Mouse (Mus musculus): ENCODE measurements around the gene Bcan. TPM values are rescaled to one million over a fixed set of nuclear protein-coding genes. Genes with fewer than 3 reads are reported as not detected.

The Bcan gene
- polyA plus RNA-seq, 1 experiment from 2014 or later = 96.9 TPM

- Histone ChIP-seq H3K9ac (ENCODE audit: low read depth, low read length) (no peak overlapping the region), H3K27me3 (ENCODE audit: control insufficient read depth, insufficient read depth, low read depth, low read length) (no peaks in the 10 kb centered on the region), H3K4me1 (ENCODE audit: control insufficient read depth, insufficient read depth, low read length) (peaks cover 8% of the 10 kb centered on the region), H3K4me3 (ENCODE audit: low read depth, low read length) (no peak overlapping the region), H3K27ac (ENCODE audit: low read length) (no peak overlapping the region), H3K4me2 (ENCODE audit: low read length) (no peak overlapping the region), H3K9me3 (replicated peaks; ENCODE audit: control insufficient read depth, low read length, poor library complexity, severe bottlenecking) (no peaks in the 10 kb centered on the region), H3K36me3 (ENCODE audit: control insufficient read depth, insufficient read depth, low read length) (no peaks in the 10 kb centered on the region)
- 87% methylated on average over 5 of the region's 5 CpGs for WGBS
- no peak for ATAC-seq
Measured at GRCm38 (mm10) chr3:87979493-87979892, 20.5 kb downstream of the Bcan start.

GRCm38 (mm10) chr3:87974381-87974987, 25.5 kb downstream of the Bcan start:
- H3K27ac ChIP-seq (ENCODE audit: low read length) = peak overlapping the region; percentile 35
- no peaks in the 10 kb centered on the region for H3K9me3 ChIP-seq (replicated peaks; ENCODE audit: control insufficient read depth, low read length, poor library complexity, severe bottlenecking)
- H3K27me3 ChIP-seq (ENCODE audit: control insufficient read depth, insufficient read depth, low read depth, low read length) = peaks cover 3% of the 10 kb centered on the region; the same call in 1 of the 2 replicates
- no peaks in the 10 kb centered on the region for H3K36me3 ChIP-seq (ENCODE audit: control insufficient read depth, insufficient read depth, low read length)
- peaks cover 9% of the 10 kb centered on the region for H3K4me1 ChIP-seq (ENCODE audit: control insufficient read depth, insufficient read depth, low read length)
- no peak overlapping the region for H3K4me3 ChIP-seq (ENCODE audit: low read depth, low read length)
- WGBS = 4% methylated on average over 12 of the region's 12 CpGs
- H3K9ac ChIP-seq (ENCODE audit: low read depth, low read length) = peak overlapping the region; percentile 1; the same call in 1 of the 2 replicates
- ATAC-seq = peak; percentile 36; the same call in 1 of the 2 replicates
- peak overlapping the region; percentile 93 for H3K4me2 ChIP-seq (ENCODE audit: low read length)

DNA sequence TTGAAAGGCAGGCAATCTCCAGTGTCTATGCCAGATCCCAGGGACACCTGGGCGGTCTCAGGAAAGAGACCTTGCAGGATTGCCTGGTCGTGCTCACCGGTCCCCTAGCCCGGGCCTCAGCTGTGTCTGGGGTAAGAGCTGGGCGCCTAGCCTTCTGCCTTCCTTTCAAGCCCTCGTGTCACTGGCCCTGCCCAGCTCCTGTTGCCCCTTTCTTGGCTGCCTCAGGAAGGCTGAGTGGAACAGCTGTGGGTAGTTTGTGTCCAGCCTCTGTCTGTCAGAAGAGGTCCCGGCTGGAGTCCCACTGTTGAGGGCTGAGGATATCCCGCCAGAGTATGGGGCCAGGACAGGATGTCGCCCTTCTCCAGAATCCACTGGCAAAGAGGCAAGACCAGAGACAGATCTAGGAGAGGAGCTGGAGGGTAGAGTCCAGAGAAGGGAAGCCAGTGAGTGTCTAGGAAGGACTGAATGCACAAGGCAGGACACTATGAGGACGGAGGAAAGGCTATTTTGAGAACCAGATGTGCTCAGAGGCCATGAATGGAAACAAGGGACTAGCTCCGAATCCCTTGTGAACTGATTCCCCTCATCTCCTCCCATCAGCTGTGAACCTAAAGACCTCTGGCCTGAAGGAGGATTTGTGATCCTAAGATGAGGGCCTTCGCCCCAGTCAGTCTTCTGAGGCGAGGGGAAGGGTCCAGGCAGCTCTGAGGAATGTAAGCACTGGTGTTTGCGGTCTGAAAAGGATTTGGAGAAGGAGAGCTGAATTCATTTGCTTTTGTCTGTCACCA, 26.2 kb downstream of the Bcan start:
- Histone ChIP-seq H3K4me2 (ENCODE audit: low read length) (peak overlapping the region; percentile 93), H3K27ac (ENCODE audit: low read length) (peak overlapping the region; percentile 35), H3K9me3 (replicated peaks; ENCODE audit: control insufficient read depth, low read length, poor library complexity, severe bottlenecking) (no peaks in the 10 kb centered on the region), H3K4me3 (ENCODE audit: low read depth, low read length) (peak overlapping the region; percentile 58), H3K36me3 (ENCODE audit: control insufficient read depth, insufficient read depth, low read length) (no peaks in the 10 kb centered on the region), H3K9ac (ENCODE audit: low read depth, low read length) (peak overlapping the region; percentile 46), H3K27me3 (ENCODE audit: control insufficient read depth, insufficient read depth, low read depth, low read length) (peaks cover 3% of the 10 kb centered on the region; the same call in 1 of the 2 replicates), H3K4me1 (ENCODE audit: control insufficient read depth, insufficient read depth, low read length) (peaks cover 9% of the 10 kb centered on the region)
- no peak for ATAC-seq
- WGBS = 18% methylated on average over 14 of the region's 14 CpGs

DNA sequence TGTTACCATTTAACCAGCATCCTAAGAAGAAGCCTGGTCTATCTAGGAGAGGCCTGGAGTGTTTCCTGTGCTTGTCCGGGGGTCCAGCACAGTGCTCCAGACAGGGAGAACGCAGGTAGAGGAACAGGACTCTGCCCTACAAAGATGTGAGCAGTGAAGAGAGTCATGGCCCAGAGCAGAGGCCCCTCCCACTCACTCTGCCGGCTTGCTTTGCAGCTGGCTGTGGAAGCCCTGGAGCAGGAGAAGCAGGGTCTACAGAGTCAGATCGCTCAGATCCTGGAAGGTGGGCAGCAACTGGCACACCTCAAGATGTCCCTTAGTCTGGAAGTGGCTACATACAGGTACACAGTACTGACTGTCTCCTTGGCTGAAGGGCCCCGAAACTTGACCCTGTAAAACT, 27.3 kb downstream of the Bcan start:
- Histone ChIP-seq H3K27me3 (ENCODE audit: control insufficient read depth, insufficient read depth, low read depth, low read length) (peaks cover 3% of the 10 kb centered on the region; the same call in 1 of the 2 replicates), H3K9ac (ENCODE audit: low read depth, low read length) (peak overlapping the region; percentile 46), H3K9me3 (replicated peaks; ENCODE audit: control insufficient read depth, low read length, poor library complexity, severe bottlenecking) (no peaks in the 10 kb centered on the region), H3K36me3 (ENCODE audit: control insufficient read depth, insufficient read depth, low read length) (no peaks in the 10 kb centered on the region), H3K4me1 (ENCODE audit: control insufficient read depth, insufficient read depth, low read length) (peaks cover 9% of the 10 kb centered on the region), H3K4me2 (ENCODE audit: low read length) (peak overlapping the region; percentile 93), H3K4me3 (ENCODE audit: low read depth, low read length) (peak overlapping the region; percentile 58), H3K27ac (ENCODE audit: low read length) (peak overlapping the region; percentile 35; the same call in 1 of the 2 replicates)
- 17% methylated on average over 5 of the region's 5 CpGs for WGBS
- ATAC-seq = no peak

- no peaks in the 10 kb centered on the region for H3K9me3 ChIP-seq (replicated peaks; ENCODE audit: control insufficient read depth, low read length, poor library complexity, severe bottlenecking)
- 7% methylated on average over 8 of the region's 8 CpGs for WGBS
- peak overlapping the region; percentile 93 for H3K4me2 ChIP-seq (ENCODE audit: low read length)
- no peak overlapping the region for H3K27ac ChIP-seq (ENCODE audit: low read length)
- ATAC-seq = peak; percentile 27; the same call in 1 of the 2 replicates
- no peaks in the 10 kb centered on the region for H3K36me3 ChIP-seq (ENCODE audit: control insufficient read depth, insufficient read depth, low read length)
- peaks cover 9% of the 10 kb centered on the region for H3K4me1 ChIP-seq (ENCODE audit: control insufficient read depth, insufficient read depth, low read length)
- H3K4me3 ChIP-seq (ENCODE audit: low read depth, low read length) = peak overlapping the region; percentile 58
- peaks cover 3% of the 10 kb centered on the region; the same call in 1 of the 2 replicates for H3K27me3 ChIP-seq (ENCODE audit: control insufficient read depth, insufficient read depth, low read depth, low read length)
- peak overlapping the region; percentile 71 for H3K9ac ChIP-seq (ENCODE audit: low read depth, low read length)
Measured at GRCm38 (mm10) chr3:87972203-87972664, 27.8 kb downstream of the Bcan start.

GRCm38 (mm10) chr3:87971489-87972202, 28.4 kb downstream of the Bcan start:
- Histone ChIP-seq H3K36me3 (ENCODE audit: control insufficient read depth, insufficient read depth, low read length) (no peaks in the 10 kb centered on the region), H3K9me3 (replicated peaks; ENCODE audit: control insufficient read depth, low read length, poor library complexity, severe bottlenecking) (no peaks in the 10 kb centered on the region), H3K27ac (ENCODE audit: low read length) (peak overlapping the region; percentile 18; the same call in 1 of the 2 replicates), H3K4me2 (ENCODE audit: low read length) (peak overlapping the region; percentile 93), H3K4me3 (ENCODE audit: low read depth, low read length) (peak overlapping the region; percentile 58), H3K27me3 (ENCODE audit: control insufficient read depth, insufficient read depth, low read depth, low read length) (peaks cover 3% of the 10 kb centered on the region; the same call in 1 of the 2 replicates), H3K9ac (ENCODE audit: low read depth, low read length) (peak overlapping the region; percentile 71), H3K4me1 (ENCODE audit: control insufficient read depth, insufficient read depth, low read length) (peaks cover 9% of the 10 kb centered on the region)
- under 1% methylated on average over 58 of the region's 60 CpGs for WGBS
- ATAC-seq = peak; percentile 18; the same call in 1 of the 2 replicates

DNA sequence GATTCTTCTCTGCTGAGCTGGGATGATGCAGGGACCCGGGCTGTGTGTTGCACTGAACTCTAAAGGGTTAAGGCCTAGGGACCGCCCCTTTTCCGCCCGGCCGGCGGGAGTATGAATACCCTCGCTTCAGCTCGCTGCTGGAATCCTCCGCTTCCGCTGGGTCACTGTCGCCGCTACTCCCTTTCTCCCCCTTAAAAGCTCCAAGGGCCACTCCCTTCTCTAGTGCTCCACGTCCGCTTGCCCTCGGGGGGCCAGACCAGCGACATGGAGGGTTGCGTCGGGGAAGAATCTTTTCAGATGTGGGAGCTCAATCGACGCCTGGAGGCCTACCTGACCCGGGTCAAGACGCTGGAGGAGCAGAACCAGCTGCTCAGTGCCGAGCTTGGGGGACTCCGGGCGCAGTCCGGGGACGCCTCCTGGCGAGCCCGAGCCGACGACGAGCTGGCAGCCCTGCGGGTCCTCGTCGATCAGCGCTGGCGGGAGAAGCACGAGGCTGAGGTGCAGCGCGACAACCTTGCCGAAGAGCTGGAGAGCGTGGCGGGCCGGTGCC, 29.0 kb downstream of the Bcan start, which contains the start of gene Nes:
Gene Nes (plus strand): TSS at position 140 of the 550 bp plus-strand sequence.
- Histone ChIP-seq H3K9me3 (replicated peaks; ENCODE audit: control insufficient read depth, low read length, poor library complexity, severe bottlenecking) (no peaks in the 10 kb centered on the region), H3K4me3 (ENCODE audit: low read depth, low read length) (peak within 1 kb of the TSS; percentile 58), H3K4me2 (ENCODE audit: low read length) (peak within 1 kb of the TSS; percentile 93), H3K4me1 (ENCODE audit: control insufficient read depth, insufficient read depth, low read length) (peaks cover 9% of the 10 kb centered on the region), H3K36me3 (ENCODE audit: control insufficient read depth, insufficient read depth, low read length) (no peaks in the 10 kb centered on the region), H3K27me3 (ENCODE audit: control insufficient read depth, insufficient read depth, low read depth, low read length) (peaks cover 3% of the 10 kb centered on the region; the same call in 1 of the 2 replicates), H3K9ac (ENCODE audit: low read depth, low read length) (peak within 1 kb of the TSS; percentile 71), H3K27ac (ENCODE audit: low read length) (peak within 1 kb of the TSS; percentile 39)
- under 1% methylated on average over 44 of the region's 44 CpGs for WGBS
- peak; percentile 75 for ATAC-seq

- under 1% methylated on average over 21 of the region's 21 CpGs for WGBS
- H3K9me3 ChIP-seq (replicated peaks; ENCODE audit: control insufficient read depth, low read length, poor library complexity, severe bottlenecking) = no peaks in the 10 kb centered on the region
- peaks cover 3% of the 10 kb centered on the region; the same call in 1 of the 2 replicates for H3K27me3 ChIP-seq (ENCODE audit: control insufficient read depth, insufficient read depth, low read depth, low read length)
- peak; percentile 8; the same call in 1 of the 2 replicates for ATAC-seq
- peak overlapping the region; percentile 93 for H3K4me2 ChIP-seq (ENCODE audit: low read length)
- H3K36me3 ChIP-seq (ENCODE audit: control insufficient read depth, insufficient read depth, low read length) = no peaks in the 10 kb centered on the region
- peak overlapping the region; percentile 39; the same call in 1 of the 2 replicates for H3K27ac ChIP-seq (ENCODE audit: low read length)
- H3K4me3 ChIP-seq (ENCODE audit: low read depth, low read length) = peak overlapping the region; percentile 58
- H3K9ac ChIP-seq (ENCODE audit: low read depth, low read length) = peak overlapping the region; percentile 71
- peaks cover 9% of the 10 kb centered on the region for H3K4me1 ChIP-seq (ENCODE audit: control insufficient read depth, insufficient read depth, low read length)
Measured at GRCm38 (mm10) chr3:87970184-87970938, 29.7 kb downstream of the Bcan start.
